Mouse (Mus musculus) embryonic facial prominence, embryonic 14.5 days (tissue): ENCODE measurements around the gene Cebpzos. TPM values are rescaled to one million over a fixed set of nuclear protein-coding genes. Genes with fewer than 3 reads are reported as not detected.
A peak's percentile ranks its signal among the peaks of the same experiment; 100 is the strongest.

ENCODE experiments used
- ATAC-seq: fragments of 200-750 bp; cut with Nextera tagmentation; 2 replicates; pipeline ENCODE4 v1.8.0; 2017; ENCODE audit warnings: low read depth, moderate number of reproducible peaks, moderate TSS enrichment
- DNase-seq: peaks from one replicate; pipeline ENCODE4 v3.0.0-alpha.2; 2015; ENCODE audit warnings: low spot score
- H3K27ac ChIP-seq: fragments of 300-500 bp; sonication (generic); replicated peaks from 2 replicates; pipeline ENCODE4 v1.5.1; 2014; ENCODE audit warnings: low read depth, mild to moderate bottlenecking, low read length, moderate library complexity
- H3K27me3 ChIP-seq: fragments of 300-500 bp; sonication (generic); replicated peaks from 2 replicates; pipeline ENCODE4 v1.6.1; 2014; ENCODE audit warnings: low read length; ENCODE audit not compliant: control insufficient read depth, insufficient read depth
- H3K36me3 ChIP-seq: fragments of 300-500 bp; sonication (generic); 2 replicates; pipeline ENCODE4 v1.6.1; 2014; ENCODE audit warnings: low read length, mixed read lengths; ENCODE audit not compliant: control insufficient read depth, insufficient read depth
- H3K4me1 ChIP-seq: fragments of 300-500 bp; sonication (generic); 2 replicates; pipeline ENCODE4 v1.6.1; 2014; ENCODE audit warnings: antibody characterized with exemption, low read length; ENCODE audit not compliant: control insufficient read depth, insufficient read depth
- H3K4me2 ChIP-seq: fragments of 300-500 bp; sonication (generic); 2 replicates; pipeline ENCODE4 v1.6.1; 2014; ENCODE audit warnings: low read depth, mild to moderate bottlenecking, low read length, moderate library complexity, mixed read lengths
- H3K4me3 ChIP-seq: fragments of 300-500 bp; sonication (generic); 2 replicates; pipeline ENCODE4 v1.5.1; 2014; ENCODE audit warnings: low read depth, mild to moderate bottlenecking, low read length
- H3K9ac ChIP-seq: fragments of 300-500 bp; sonication (generic); 2 replicates; pipeline ENCODE4 v1.6.1; 2014; ENCODE audit warnings: low read depth, mild to moderate bottlenecking, low read length, moderate library complexity, mixed read lengths
- H3K9me3 ChIP-seq: fragments of 300-500 bp; sonication (generic); 2 replicates; pipeline ENCODE4 v1.6.1; 2016; ENCODE audit warnings: low read length; ENCODE audit not compliant: control insufficient read depth
- WGBS: fragments of 180-500 bp; shearing (Covaris S2); extraction: QIAGEN DNeasy Blood & Tissue Kit; methylation state at CpG from one replicate; pipeline ENCODE4 v1.1.7; 2014; 5-methylcytosine and 5-hydroxymethylcytosine counted together
- polyA plus RNA-seq: library from polyadenylated mRNA; unstranded; fragments of >200 nt; fragmentation: Nextera tagmentation; extraction: Ambion mirVana; gene quantifications from 2 replicates; pipeline ENCODE4 v1.2.1, GENCODE M21; 2014

The Cebpzos gene
- polyA plus RNA-seq, 1 experiment from 2014 or later: 95.6 TPM

DNA sequence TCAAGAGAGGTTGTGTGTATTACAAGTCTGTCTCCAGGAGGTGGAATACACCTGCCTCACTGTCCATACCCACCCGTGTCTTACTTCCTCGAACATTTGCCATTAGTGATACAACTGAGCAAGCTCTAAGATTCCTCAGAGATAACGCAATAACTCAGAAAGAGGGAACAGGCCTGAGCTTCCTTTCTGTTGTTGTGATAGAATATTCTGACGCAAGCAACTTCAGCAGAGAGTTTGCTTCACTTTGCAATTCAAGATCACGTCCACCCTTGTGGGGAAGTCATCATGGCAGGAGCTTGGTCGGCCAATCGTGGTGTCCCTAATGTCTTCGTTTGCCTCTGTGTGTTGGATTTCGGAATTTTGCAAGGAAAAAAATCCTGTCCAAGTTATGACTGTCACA is 25.3 kb upstream of the Cebpzos start:
- Histone ChIP-seq H3K36me3 (no peaks in the 10 kb centered on the region), H3K9ac (no peak overlapping the region), H3K27ac (no peak overlapping the region), H3K27me3 (no peaks in the 10 kb centered on the region), H3K4me3 (no peak overlapping the region), H3K4me2 (no peak overlapping the region), H3K4me1 (no peaks in the 10 kb centered on the region), H3K9me3 (no peaks in the 10 kb centered on the region)
- no peak for ATAC-seq
- no peak for DNase-seq
- WGBS: 82% methylated on average over 9 of the region's 9 CpGs

- 71% methylated on average over 7 of the region's 7 CpGs for WGBS
- H3K36me3 ChIP-seq: no peaks in the 10 kb centered on the region
- no peaks in the 10 kb centered on the region for H3K4me1 ChIP-seq
- no peaks in the 10 kb centered on the region for H3K9me3 ChIP-seq
- H3K27me3 ChIP-seq: no peaks in the 10 kb centered on the region
- DNase-seq (no peak), ATAC-seq (no peak)
- no peak overlapping the region for H3K27ac ChIP-seq
- H3K9ac ChIP-seq: 0 out of 2 replicates have a peak overlapping the region, but pooled peaks have one; percentile 11
- no peak overlapping the region for H3K4me3 ChIP-seq
- H3K4me2 ChIP-seq: peak overlapping the region; percentile 46
These were observed 21.3 kb upstream of the Cebpzos start for GRCm38 (mm10) chr17:78894991-78895390.

GRCm38 (mm10) chr17:78895394-78895793 is 20.9 kb upstream of the Cebpzos start:
- H3K27ac ChIP-seq: no peak overlapping the region

GRCm38 (mm10) chr17:78903158-78903557 is 13.1 kb upstream of the Cebpzos start:
- Histone ChIP-seq H3K9ac (no peak overlapping the region), H3K4me3 (no peak overlapping the region), H3K27ac (no peak overlapping the region), H3K9me3 (no peaks in the 10 kb centered on the region), H3K4me2 (no peak overlapping the region), H3K27me3 (no peaks in the 10 kb centered on the region), H3K36me3 (no peaks in the 10 kb centered on the region), H3K4me1 (no peaks in the 10 kb centered on the region)
- no peak for ATAC-seq
- DNase-seq: no peak
- 71% methylated on average over 2 of the region's 2 CpGs for WGBS

More at GRCm38 (mm10) chr17:78895394-78895793, 20.9 kb upstream of the Cebpzos start:
- Histone ChIP-seq H3K9ac (peak overlapping the region; percentile 50; the same call in 1 of the 2 replicates), H3K4me2 (peak overlapping the region; percentile 46), H3K36me3 (no peaks in the 10 kb centered on the region), H3K4me1 (no peaks in the 10 kb centered on the region), H3K9me3 (no peaks in the 10 kb centered on the region), H3K4me3 (peak overlapping the region; percentile 14; the same call in 1 of the 2 replicates), H3K27me3 (no peaks in the 10 kb centered on the region)
- 15% methylated on average over 8 of the region's 8 CpGs for WGBS
- ATAC-seq (peak; percentile 77; the same call in 1 of the 2 replicates), DNase-seq (peak; percentile 97)

GRCm38 (mm10) chr17:78906892-78907291 is 9.4 kb upstream of the Cebpzos start, which contains the start of gene Sult6b1:
TSS of gene Sult6b1 (minus strand) at chr17:78906992.
- 78% methylated on average over 5 of the region's 5 CpGs for WGBS
- ATAC-seq: no peak

GRCm38 (mm10) chr17:78909374-78909773 is 6.9 kb upstream of the Cebpzos start:
- Histone ChIP-seq H3K9ac (no peak overlapping the region), H3K27me3 (no peaks in the 10 kb centered on the region), H3K36me3 (no peaks in the 10 kb centered on the region), H3K4me2 (no peak overlapping the region), H3K9me3 (no peaks in the 10 kb centered on the region), H3K4me1 (no peaks in the 10 kb centered on the region), H3K4me3 (no peak overlapping the region), H3K27ac (no peak overlapping the region)
- no peak for ATAC-seq
- WGBS: 65% methylated on average over 2 of the region's 2 CpGs
- no peak for DNase-seq

More at GRCm38 (mm10) chr17:78906892-78907291, 9.4 kb upstream of the Cebpzos start, which contains the start of gene Sult6b1:
- no peaks in the 10 kb centered on the region for H3K36me3 ChIP-seq
- no peaks in the 10 kb centered on the region for H3K9me3 ChIP-seq
- H3K4me2 ChIP-seq: no peak within 1 kb of the TSS
- no peaks in the 10 kb centered on the region for H3K27me3 ChIP-seq
- no peak within 1 kb of the TSS for H3K27ac ChIP-seq
- no peaks in the 10 kb centered on the region for H3K4me1 ChIP-seq
- no peak within 1 kb of the TSS for H3K4me3 ChIP-seq
- no peak within 1 kb of the TSS for H3K9ac ChIP-seq
- no peak for DNase-seq

DNA sequence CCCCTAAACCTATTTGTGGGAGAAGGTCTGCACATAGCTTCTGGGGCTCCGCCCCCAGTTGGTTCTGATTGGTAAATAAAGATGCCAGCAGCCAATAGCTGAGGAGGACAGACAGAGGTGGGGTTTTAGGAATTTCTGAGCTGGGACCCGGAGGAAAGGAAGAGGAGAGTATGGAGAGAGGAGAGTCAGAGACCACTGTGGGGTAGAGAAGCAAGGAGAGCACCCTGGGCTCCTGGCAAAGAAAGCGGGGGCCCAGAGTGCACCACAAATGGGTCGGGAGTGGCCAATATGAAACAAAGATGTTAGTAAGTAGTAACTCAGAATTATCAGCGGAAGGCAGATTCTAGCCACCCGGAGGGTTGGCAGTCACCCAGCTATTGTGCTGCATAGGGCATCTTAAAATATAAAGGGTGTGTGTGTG is 3.4 kb upstream of the Cebpzos start:
- Histone ChIP-seq H3K27ac (no peak overlapping the region), H3K9ac (0 out of 2 replicates have a peak overlapping the region, but pooled peaks have one; percentile 5), H3K4me3 (peak overlapping the region; percentile 24), H3K9me3 (no peaks in the 10 kb centered on the region), H3K4me2 (peak overlapping the region; percentile 41), H3K36me3 (no peaks in the 10 kb centered on the region), H3K27me3 (no peaks in the 10 kb centered on the region), H3K4me1 (peaks cover 10% of the 10 kb centered on the region)
- 34% methylated on average over 6 of the region's 6 CpGs for WGBS
- ATAC-seq: peak; percentile 27
- peak; percentile 71 for DNase-seq

- Histone ChIP-seq H3K27ac (no peak overlapping the region), H3K27me3 (no peaks in the 10 kb centered on the region), H3K4me3 (no peak overlapping the region), H3K9me3 (no peaks in the 10 kb centered on the region), H3K9ac (no peak overlapping the region), H3K4me1 (peaks cover 10% of the 10 kb centered on the region), H3K36me3 (peaks cover 5% of the 10 kb centered on the region; the same call in 1 of the 2 replicates), H3K4me2 (no peak overlapping the region)
- DNase-seq: no peak
- WGBS: 79% methylated on average over 3 of the region's 3 CpGs
- no peak for ATAC-seq
These were observed 2.4 kb upstream of the Cebpzos start for GRCm38 (mm10) chr17:78913921-78914320.

DNA sequence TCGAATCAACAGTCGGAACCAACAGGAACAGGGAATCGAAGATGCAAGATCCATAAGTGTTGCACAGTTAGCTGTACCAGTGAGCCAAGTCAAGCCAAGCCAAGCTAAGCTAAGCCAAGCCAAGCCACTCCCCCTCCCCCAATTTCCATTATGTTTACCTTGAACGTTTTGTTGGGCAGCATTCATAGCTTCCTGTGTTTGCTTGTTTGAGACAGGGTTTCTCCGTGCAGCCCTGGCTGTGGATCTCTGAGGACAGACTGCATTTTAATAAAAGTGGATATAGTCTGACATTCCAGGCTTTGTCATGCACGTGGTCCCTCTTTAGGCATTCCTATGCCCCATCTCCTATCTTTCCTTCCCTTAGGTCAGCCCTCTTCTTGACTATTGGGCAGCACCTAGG is 528 bp upstream of the Cebpzos start:
- H3K9ac ChIP-seq: peak overlapping the region; percentile 79
- peaks cover 10% of the 10 kb centered on the region for H3K4me1 ChIP-seq
- peaks cover 21% of the 10 kb centered on the region for H3K36me3 ChIP-seq
- H3K4me2 ChIP-seq: peak overlapping the region; percentile 64
- H3K4me3 ChIP-seq: peak overlapping the region; percentile 62
- H3K9me3 ChIP-seq: no peaks in the 10 kb centered on the region
- peak; percentile 1; the same call in 1 of the 2 replicates for ATAC-seq
- H3K27ac ChIP-seq: peak overlapping the region; percentile 62
- no peaks in the 10 kb centered on the region for H3K27me3 ChIP-seq
- 54% methylated on average over 6 of the region's 6 CpGs for WGBS
- peak; percentile 28 for DNase-seq
